Mouse (Mus musculus) CH12.LX (cell line): ENCODE data around the gene Tacc2. TPM values are rescaled to one million over a fixed set of nuclear protein-coding genes. Genes with fewer than 3 reads are reported as not detected.

Experiments used
- DNase-seq: peaks from one replicate; pipeline ENCODE4 v3.0.0-alpha.2; 2013; ENCODE audit errors: extremely low read depth
- H3K27ac ChIP-seq: 2 replicates; pipeline ENCODE4 v1.5.1; 2012; ENCODE audit warnings: low read depth, mild to moderate bottlenecking, control low read depth, moderate library complexity; ENCODE audit not compliant: insufficient read depth
- H3K27me3 ChIP-seq: replicated peaks from 2 replicates; pipeline ENCODE3; 2012; ENCODE audit warnings: inconsistent platforms
- H3K36me3 ChIP-seq, 2 experiments: replicated peaks in 1 of 2; 2 replicates each; pipeline versions ENCODE3 to v1.6.1; 2012; ENCODE audit warnings: inconsistent platforms in 1 of 2, low read length in 1 of 2, mild to moderate bottlenecking in 1 of 2, mixed read lengths in 1 of 2, moderate library complexity in 1 of 2; ENCODE audit not compliant: control insufficient read depth in 1 of 2, insufficient read depth in 1 of 2
- H3K4me1 ChIP-seq, 2 experiments: 2 replicates each; pipeline ENCODE4 v1.6.1; 2012; ENCODE audit warnings: inconsistent platforms in 1 of 2, moderate library complexity in 1 of 2; ENCODE audit not compliant: insufficient read depth in 2 of 2, control insufficient read depth in 1 of 2
- H3K4me2 ChIP-seq: 2 replicates; pipeline ENCODE4 v1.6.1; 2012; ENCODE audit warnings: low read depth, mild to moderate bottlenecking, control low read depth; ENCODE audit not compliant: poor library complexity, insufficient read depth, severe bottlenecking
- H3K4me3 ChIP-seq, 3 experiments: fragments of 150-350 bp in 1 of 3; sonication (generic) in 1 of 3; replicated peaks in 1 of 3; 2 replicates each; pipeline versions ENCODE3 to v1.5.1; 2011 to 2012; ENCODE audit warnings: low read depth in 2 of 3, low read length in 2 of 3, mild to moderate bottlenecking in 2 of 3, moderate library complexity in 2 of 3, control low read depth in 1 of 3, improper control_type of control experiment in 1 of 3, inconsistent platforms in 1 of 3, mixed read lengths in 1 of 3; ENCODE audit not compliant: poor library complexity in 1 of 3
- H3K79me2 ChIP-seq: replicated peaks from 2 replicates; pipeline ENCODE4 v1.6.1; 2012; ENCODE audit warnings: mild to moderate bottlenecking, moderate library complexity; ENCODE audit not compliant: control insufficient read depth, poor library complexity, insufficient read depth, severe bottlenecking; ENCODE audit errors: extremely low read depth
- H3K9ac ChIP-seq: 2 replicates; pipeline ENCODE4 v1.6.1; 2012; ENCODE audit warnings: low read depth, mild to moderate bottlenecking, control low read depth, moderate library complexity; ENCODE audit not compliant: insufficient read depth
- H3K9me3 ChIP-seq: replicated peaks from 2 replicates; pipeline ENCODE3; 2012; ENCODE audit warnings: low read length, inconsistent platforms, mixed read lengths
- CHD2 ChIP-seq: IDR thresholded peaks from 2 replicates; pipeline ENCODE4 v1.6.1; 2011; ENCODE audit warnings: low read length, improper control_type of control experiment
- CTCF ChIP-seq, 2 experiments: IDR thresholded peaks in 1 of 2; conservative IDR thresholded peaks in 1 of 2; 2 replicates each; pipeline ENCODE4 v1.5.1; 2011 to 2012; ENCODE audit warnings: low read depth in 2 of 2, low read length in 2 of 2, improper control_type of control experiment in 1 of 2, inconsistent platforms in 1 of 2, mild to moderate bottlenecking in 1 of 2, moderate library complexity in 1 of 2
- E2F4 ChIP-seq: IDR thresholded peaks from 2 replicates; pipeline ENCODE4 v1.6.1; 2011; ENCODE audit warnings: low read depth, low read length, improper control_type of control experiment; ENCODE audit not compliant: insufficient replicate concordance
- ELF1 ChIP-seq: IDR thresholded peaks from 2 replicates; pipeline ENCODE4 v1.6.1; 2014; ENCODE audit warnings: low read depth, mild to moderate bottlenecking, inconsistent platforms, low read length, improper control_type of control experiment
- EP300 ChIP-seq: IDR thresholded peaks from 2 replicates; pipeline ENCODE4 v1.6.1; 2011; ENCODE audit warnings: low read length, improper control_type of control experiment
- ETS1 ChIP-seq: conservative IDR thresholded peaks from 2 replicates; pipeline ENCODE4 v1.6.1; 2012; ENCODE audit warnings: low read depth, mild to moderate bottlenecking, inconsistent platforms, low read length, improper control_type of control experiment, moderate library complexity
- GABPA ChIP-seq: IDR thresholded peaks from 2 replicates; pipeline ENCODE4 v1.6.1; 2012; ENCODE audit warnings: low read depth, low read length, improper control_type of control experiment, inconsistent platforms; ENCODE audit not compliant: insufficient replicate concordance
- HCFC1 ChIP-seq: IDR thresholded peaks from 2 replicates; pipeline ENCODE4 v1.6.1; 2012; ENCODE audit warnings: low read depth, mild to moderate bottlenecking, inconsistent platforms, low read length, improper control_type of control experiment
- IRF4 ChIP-seq: IDR thresholded peaks from 2 replicates; pipeline ENCODE4 v1.6.1; 2014; ENCODE audit warnings: low read depth, mild to moderate bottlenecking, inconsistent platforms, low read length, improper control_type of control experiment
- KAT2A ChIP-seq: IDR thresholded peaks from 2 replicates; pipeline ENCODE4 v1.6.1; 2012; ENCODE audit warnings: low read length, improper control_type of control experiment, inconsistent platforms; ENCODE audit not compliant: insufficient replicate concordance
- MAX ChIP-seq: IDR thresholded peaks from 2 replicates; pipeline ENCODE4 v1.6.1; 2011; ENCODE audit warnings: low read length, improper control_type of control experiment
- MAZ ChIP-seq: IDR thresholded peaks from 2 replicates; pipeline ENCODE4 v1.6.1; 2012; ENCODE audit warnings: low read depth, mild to moderate bottlenecking, inconsistent platforms, low read length, improper control_type of control experiment, moderate library complexity
- MEF2A ChIP-seq: IDR thresholded peaks from 2 replicates; pipeline ENCODE4 v1.6.1; 2014; ENCODE audit warnings: low read depth, mild to moderate bottlenecking, inconsistent platforms, low read length, improper control_type of control experiment, borderline replicate concordance
- MYC ChIP-seq: IDR thresholded peaks from 2 replicates; pipeline ENCODE4 v1.6.1; 2011; ENCODE audit warnings: low read depth, mild to moderate bottlenecking, improper control_type of control experiment, low read length
- PAX5 ChIP-seq: IDR thresholded peaks from 2 replicates; pipeline ENCODE4 v1.6.1; 2012; ENCODE audit warnings: low read length, inconsistent platforms, mixed read lengths
- POLR2AphosphoS2 ChIP-seq: IDR thresholded peaks from 2 replicates; pipeline ENCODE4 v1.6.1; 2011; ENCODE audit warnings: low read depth, low read length, improper control_type of control experiment
- RAD21 ChIP-seq: IDR thresholded peaks from 2 replicates; pipeline ENCODE4 v1.6.1; 2011; ENCODE audit warnings: low read depth, mild to moderate bottlenecking, low read length, improper control_type of control experiment, moderate library complexity
- RCOR1 ChIP-seq: conservative IDR thresholded peaks from 2 replicates; pipeline ENCODE4 v1.6.1; 2012; ENCODE audit warnings: low read depth, mild to moderate bottlenecking, inconsistent platforms, low read length, improper control_type of control experiment
- SIN3A ChIP-seq: IDR thresholded peaks from 2 replicates; pipeline ENCODE4 v1.6.1; 2012; ENCODE audit warnings: low read length, improper control_type of control experiment, inconsistent platforms
- TCF12 ChIP-seq: IDR thresholded peaks from 2 replicates; pipeline ENCODE4 v1.6.1; 2014; ENCODE audit warnings: low read depth, mild to moderate bottlenecking, inconsistent platforms, low read length, improper control_type of control experiment
- UBTF ChIP-seq: IDR thresholded peaks from 2 replicates; pipeline ENCODE4 v1.6.1; 2012; ENCODE audit warnings: low read depth, mild to moderate bottlenecking, inconsistent platforms, low read length, improper control_type of control experiment, moderate library complexity
- USF1 ChIP-seq: IDR thresholded peaks from 2 replicates; pipeline ENCODE4 v1.6.1; 2014; ENCODE audit warnings: low read depth, mild to moderate bottlenecking, inconsistent platforms, low read length, improper control_type of control experiment
- ZKSCAN1 ChIP-seq: IDR thresholded peaks from 2 replicates; pipeline ENCODE4 v1.6.1; 2012; ENCODE audit warnings: low read depth, inconsistent platforms, low read length, improper control_type of control experiment, borderline replicate concordance
- ZMIZ1 ChIP-seq: IDR thresholded peaks from 2 replicates; pipeline ENCODE4 v1.6.1; 2012; ENCODE audit warnings: low read depth, mild to moderate bottlenecking, inconsistent platforms, low read length, improper control_type of control experiment
- dilution Hi-C: fragments of 300-500 bp; cut with MboI; formaldehyde crosslinking; loops from 2 replicates; pipeline ENCODE4 v1.14.3; 2020; ENCODE audit warnings: low sequenced_read_pairs; ENCODE audit not compliant: extremely low pct_unique_long_range_greater_than_20kb, extremely low pct_ligation_motif_present
- in situ Hi-C: fragments of 300-500 bp; cut with MboI; formaldehyde crosslinking; loops from 3 replicates; pipeline ENCODE4 v1.14.3; 2019; ENCODE audit warnings: low sequenced_read_pairs, low pct_ligation_motif_present, low pct_unique_long_range_greater_than_20kb, mixed read lengths
- polyA plus RNA-seq: library from polyadenylated mRNA; unstranded; fragments of >175 nt; gene quantifications from 2 replicates; pipeline ENCODE4 v1.2.1, GENCODE M21; 2012; ENCODE audit warnings: low read depth; ENCODE audit not compliant: insufficient read length
- total RNA-seq, 2 experiments: library from RNA; depleted of rRNA; stranded (reverse); fragments of 300-350 nt in 1 of 2; fragments of >200 nt in 1 of 2; gene quantifications; 2 replicates each; pipeline ENCODE4 v1.2.3; 2012 to 2014

The Tacc2 gene
- total and polyA plus RNA-seq, 3 experiments, result 0.13 to 0.41 TPM; not detected in 1

GRCm38 (mm10) chr7:130695669-130696338, 118.6 kb downstream of the Tacc2 start (continued):
- TF ChIP-seq HCFC1 (no peak), KAT2A (no peak), MYC (0 out of 2 replicates have a peak, but pooled peaks have one; percentile 39), RCOR1 (peak; percentile 57; the same call in 1 of the 2 replicates), EP300 (peak; percentile 43; the same call in 1 of the 2 replicates), ZMIZ1 (no peak), SIN3A (0 out of 2 replicates have a peak, but pooled peaks have one; percentile 64), ELF1 (peak; percentile 74), TCF12 (0 out of 2 replicates have a peak, but pooled peaks have one; percentile 32), MAX (no peak), PAX5 (no peak), ETS1 (peak; percentile 33; the same call in 1 of the 2 replicates), IRF4 (0 out of 2 replicates have a peak, but pooled peaks have one; percentile 16), POLR2AphosphoS2 (no peak), CHD2 (0 out of 2 replicates have a peak, but pooled peaks have one; percentile 5), CTCF (conservative IDR thresholded peaks at IDR 0.05 in 1 of 2, IDR thresholded peaks at IDR 0.05 in 1 of 2; ENCODE audit: low read depth in 2 of 2, low read length in 2 of 2) (no peak), GABPA (no peak), MEF2A (peak; percentile 22; the same call in 1 of the 2 replicates)

- dilution Hi-C loops, result no loop called here
Measured at GRCm38 (mm10) chr7:130696347-130697234, 119.4 kb downstream of the Tacc2 start.

More at GRCm38 (mm10) chr7:130696347-130697234, 119.4 kb downstream of the Tacc2 start:
- peak overlapping the region in 1 of 3 experiments; percentile 50 for H3K4me3 ChIP-seq
- H3K4me1 ChIP-seq, result peaks cover 8 to 46% of the 10 kb centered on the region in 2 experiments; a peak in 3 of 4 replicates
- no peak overlapping the region for H3K9ac ChIP-seq
- H3K27ac ChIP-seq, result no peak overlapping the region
- H3K9me3 ChIP-seq, result no peaks in the 10 kb centered on the region
- no peak overlapping the region for H3K4me2 ChIP-seq
- H3K27me3 ChIP-seq, result peaks cover 7% of the 10 kb centered on the region
- in situ Hi-C loops, result no loop called here
- TF ChIP-seq ETS1 (no peak), SIN3A (no peak), PAX5 (no peak), RCOR1 (no peak), MEF2A (no peak), POLR2AphosphoS2 (no peak), EP300 (no peak), USF1 (no peak), ZKSCAN1 (no peak), E2F4 (no peak), CHD2 (no peak), MYC (no peak), MAZ (no peak), RAD21 (no peak), UBTF (no peak)
- TF ChIP-seq, all 38 proteins: peak for 0
- no peaks in the 10 kb centered on the region for H3K36me3 ChIP-seq
- no peaks in the 10 kb centered on the region for H3K79me2 ChIP-seq
- no peak for DNase-seq
